Comparison of ENCODE assay signal across 7 mouse cellular contexts in the genomic region with DNA sequence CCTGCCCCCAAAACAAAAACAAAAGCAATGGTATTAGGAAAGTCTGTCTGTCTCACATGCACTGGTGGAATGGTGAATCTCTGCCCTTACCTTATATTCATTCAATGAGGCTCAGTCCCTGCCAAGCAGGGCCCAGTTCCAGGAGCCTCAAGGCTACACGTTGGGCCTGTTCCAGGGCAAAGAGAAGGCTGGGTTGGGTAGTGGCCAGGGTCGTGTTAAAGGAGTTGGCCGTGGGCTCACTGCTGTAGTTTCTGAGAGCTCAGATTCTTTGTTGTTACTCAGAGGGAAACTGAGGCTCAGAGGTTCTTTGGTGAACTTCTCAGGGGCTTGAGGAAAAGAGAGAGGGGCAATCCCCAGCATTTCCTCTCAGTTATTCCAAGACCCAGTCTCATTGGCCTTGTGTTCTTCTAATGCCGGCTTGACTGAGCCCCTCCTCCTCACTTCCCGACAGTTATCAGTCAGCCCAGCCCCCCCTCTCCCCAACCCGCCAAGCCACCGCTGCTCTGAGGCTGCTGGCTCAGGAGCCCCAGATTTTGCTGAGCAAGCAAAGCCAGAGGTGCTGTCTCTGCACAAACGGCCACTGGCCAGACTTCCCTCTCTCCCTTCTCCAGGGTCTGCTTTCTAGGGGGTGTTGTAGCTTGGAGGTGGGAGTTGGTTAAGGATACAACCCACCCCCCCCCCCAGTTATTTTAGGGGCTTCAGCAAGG. TPM values are rescaled to one million over a fixed set of nuclear protein-coding genes. Genes with fewer than 3 reads are reported as not detected.
DNase-seq lines count a peak whose midpoint lies in the region; ATAC-seq and TF ChIP-seq lines count a peak whose summit lies in the region.

No protein-coding gene starts in this region.

- H3K27me3 ChIP-seq in embryonic facial prominence, embryonic 10.5 days (replicated peaks; ENCODE audit: low read depth, poor library complexity, severe bottlenecking) = no peaks in the 10 kb centered on the region
- H3K27me3 ChIP-seq in neural tube, embryonic 13.5 days = no peaks in the 10 kb centered on the region
- H3K27me3 ChIP-seq in cerebellum, adult 2 months (ENCODE audit: control insufficient read depth, insufficient read depth, low read length) = no peaks in the 10 kb centered on the region

- H3K4me3 ChIP-seq in embryonic facial prominence, embryonic 10.5 days = peak overlapping the region; percentile 16; the same call in 1 of the 2 replicates
- no peak overlapping the region for H3K4me3 ChIP-seq in neural tube, embryonic 13.5 days
- no peak overlapping the region for H3K4me3 ChIP-seq in cerebellum, adult 2 months (replicated peaks; ENCODE audit: insufficient read depth, low read depth, low read length)

- no peak overlapping the region for H3K9ac ChIP-seq in neural tube, embryonic 13.5 days

- H3K27ac ChIP-seq in embryonic facial prominence, embryonic 10.5 days (replicated peaks) = peak overlapping the region; percentile 48
- H3K27ac ChIP-seq in neural tube, embryonic 13.5 days (replicated peaks) = peak overlapping the region; percentile 54
- no peak overlapping the region for H3K27ac ChIP-seq in cerebellum, adult 2 months (ENCODE audit: insufficient read depth, low read length)

- DNase-seq in thymus, postnatal 4 days = peak; percentile 39
- DNase-seq in thymus, postnatal 25 days = no peak
- peak; percentile 68 for DNase-seq in embryonic facial prominence, embryonic 10.5 days (ENCODE audit: low spot score)
- peak; percentile 76 to 77 for DNase-seq in heart, postnatal 10 days
- DNase-seq in kidney, postnatal 4 days = peak; percentile 78 to 84
- no peak for DNase-seq in cerebellum, adult 2 months

- intact Hi-C loops in heart, postnatal 10 days (cut with DNase I) = no loop called here

- 24% methylated on average over 8 of the region's 8 CpGs for WGBS in embryonic facial prominence, embryonic 10.5 days
- 26% methylated on average over 8 of the region's 8 CpGs for WGBS in neural tube, embryonic 13.5 days
- WGBS in cerebellum, adult 2 months = 8% methylated on average over 8 of the region's 8 CpGs

- TF ChIP-seq CTCF in cerebellum, adult 2 months (IDR thresholded peaks at IDR 0.05; ENCODE audit: borderline replicate concordance, insufficient read depth, low read depth, low read length) = no peak

- H3K4me1 ChIP-seq in embryonic facial prominence, embryonic 10.5 days = peaks cover 56% of the 10 kb centered on the region
- H3K4me1 ChIP-seq in neural tube, embryonic 13.5 days (replicated peaks) = peaks cover 17% of the 10 kb centered on the region
- no peaks in the 10 kb centered on the region for H3K4me1 ChIP-seq in cerebellum, adult 2 months (ENCODE audit: control insufficient read depth, insufficient read depth, low read length)

- TF ChIP-seq POLR2A in cerebellum, adult 2 months (IDR thresholded peaks at IDR 0.05; ENCODE audit: borderline replicate concordance, insufficient read depth, low read length) = no peak

- 0 out of 2 replicates have a peak, but pooled peaks have one; percentile 55 for ATAC-seq in neural tube, embryonic 13.5 days (ENCODE audit: low read depth)

- H3K36me3 ChIP-seq in embryonic facial prominence, embryonic 10.5 days (replicated peaks) = peaks cover 40% of the 10 kb centered on the region
- H3K36me3 ChIP-seq in neural tube, embryonic 13.5 days = 0 out of 2 replicates have a peak, but pooled peaks cover 7% of the 10 kb centered on the region

- no peaks in the 10 kb centered on the region for H3K9me3 ChIP-seq in embryonic facial prominence, embryonic 10.5 days
- H3K9me3 ChIP-seq in neural tube, embryonic 13.5 days = no peaks in the 10 kb centered on the region

- 0 out of 2 replicates have a peak overlapping the region, but pooled peaks have one; percentile 16 for H3K4me2 ChIP-seq in neural tube, embryonic 13.5 days

RNA-seq across cellular contexts. Expression of a gene that starts 16.0 kb away (rescaled TPM):
- 4.0 and 4.3 TPM in 2 replicates for polyA plus RNA-seq in embryonic facial prominence, embryonic 10.5 days (2016; fragmentation: Nextera tagmentation; extraction: Ambion mirVana)
- 10 to 100 TPM; 39.7 to 45.5 TPM for total RNA-seq in heart, postnatal 10 days (2021)
- 18.8 and 19.1 TPM in 2 replicates for polyA plus RNA-seq in neural tube, embryonic 13.5 days (2015; fragmentation: Nextera tagmentation; extraction: Ambion mirVana)
- polyA plus RNA-seq in cerebellum, adult 2 months (2012; rRNA removed) = 30.9 and 35.5 TPM in 2 replicates

RNA-seq across cellular contexts. Expression of a gene that starts 23.9 kb away (rescaled TPM):
- 51.7 and 57.4 TPM in 2 replicates for polyA plus RNA-seq in embryonic facial prominence, embryonic 10.5 days (2016; fragmentation: Nextera tagmentation; extraction: Ambion mirVana)
- total RNA-seq in heart, postnatal 10 days (2021) = 10 to 100 TPM; 10.4 to 12.1 TPM
- 25.2 and 26.2 TPM in 2 replicates for polyA plus RNA-seq in neural tube, embryonic 13.5 days (2015; fragmentation: Nextera tagmentation; extraction: Ambion mirVana)
- 9.5 and 9.7 TPM in 2 replicates for polyA plus RNA-seq in cerebellum, adult 2 months (2012; rRNA removed)

RNA-seq across cellular contexts. Expression of a gene that starts 23.9 kb away (rescaled TPM):
- polyA plus RNA-seq in embryonic facial prominence, embryonic 10.5 days (2016; fragmentation: Nextera tagmentation; extraction: Ambion mirVana) = 1.6 TPM in 2 replicates
- under 1 TPM; 0.20 to 0.36 TPM for total RNA-seq in heart, postnatal 10 days (2021)
- 1.0 and 1.5 TPM in 2 replicates for polyA plus RNA-seq in neural tube, embryonic 13.5 days (2015; fragmentation: Nextera tagmentation; extraction: Ambion mirVana)
- 0.77 and 1.1 TPM in 2 replicates for polyA plus RNA-seq in cerebellum, adult 2 months (2012; rRNA removed)

RNA-seq across cellular contexts. Expression of a gene that starts 44.9 kb away (rescaled TPM):
- 1,291 and 1,338 TPM in 2 replicates for polyA plus RNA-seq in embryonic facial prominence, embryonic 10.5 days (2016; fragmentation: Nextera tagmentation; extraction: Ambion mirVana)
- 1,000 to 10,000 TPM; 1,753 to 1,826 TPM for total RNA-seq in heart, postnatal 10 days (2021)
- 1,616 and 1,651 TPM in 2 replicates for polyA plus RNA-seq in neural tube, embryonic 13.5 days (2015; fragmentation: Nextera tagmentation; extraction: Ambion mirVana)
- polyA plus RNA-seq in cerebellum, adult 2 months (2012; rRNA removed) = 4,588 and 5,845 TPM in 2 replicates

Comparison
In these comparisons a context has a peak if more than half of its experiments do, and no peak if none do; other contexts are left out.
1. DNase-seq: peak in thymus, postnatal 4 days (single experiment), embryonic facial prominence, embryonic 10.5 days (single experiment), heart, postnatal 10 days (2 of 2) and kidney, postnatal 4 days (2 of 2); none in thymus, postnatal 25 days (single experiment) and cerebellum, adult 2 months (0 of 2).